Mouse (Mus musculus) G1E (cell line): Measurements from ENCODE around the gene Etfdh.

Experiments used
- CTCF ChIP-seq: IDR thresholded peaks from 2 replicates; pipeline ENCODE4 v1.5.1; 2012; ENCODE audit warnings: low read depth, low read length, inconsistent platforms, mixed read lengths
- POLR2AphosphoS5 ChIP-seq: IDR thresholded peaks from 2 replicates; pipeline ENCODE4 v1.6.1; 2012; ENCODE audit warnings: low read depth, low read length, inconsistent platforms; ENCODE audit not compliant: insufficient replicate concordance

- no peak for TF ChIP-seq CTCF
- TF ChIP-seq POLR2AphosphoS5 = no peak
Observed at GRCm38 (mm10) chr3:79555061-79555460, 74.2 kb downstream of the Etfdh start.
